Mouse (Mus musculus) myocyte (in vitro differentiated cells): ENCODE measurements around the gene Psmc3ip. TPM values are rescaled to one million over a fixed set of nuclear protein-coding genes. Genes with fewer than 3 reads are reported as not detected.

Experiments used
- H3K27me3 ChIP-seq: one replicate; pipeline ENCODE4 v1.6.1; 2011; ENCODE audit not compliant: control insufficient read depth, insufficient read depth, insufficient read length
- H3K36me3 ChIP-seq: one replicate; pipeline ENCODE4 v1.6.1; 2011; ENCODE audit not compliant: control insufficient read depth, insufficient read depth
- H3K4me2 ChIP-seq: one replicate; pipeline ENCODE4 v1.6.1; 2011; ENCODE audit warnings: low read depth, control low read depth
- H3K4me3 ChIP-seq: one replicate; pipeline ENCODE4 v1.5.1; 2011; ENCODE audit warnings: mild to moderate bottlenecking, control low read depth, moderate library complexity
- H3K79me2 ChIP-seq: one replicate; pipeline ENCODE4 v1.6.1; 2011; ENCODE audit not compliant: control insufficient read depth, insufficient read depth
- H3ac ChIP-seq: one replicate; pipeline ENCODE4 v1.6.1; 2011; ENCODE audit not compliant: control insufficient read depth, insufficient read length
- CEBPB ChIP-seq: IDR thresholded peaks from 2 replicates; pipeline ENCODE4 v1.6.1; 2011; ENCODE audit warnings: mild to moderate bottlenecking, moderate library complexity; ENCODE audit not compliant: poor library complexity, insufficient read depth, severe bottlenecking
- E2F4 ChIP-seq: IDR thresholded peaks from one replicate; pipeline ENCODE4 v1.6.1; 2011; ENCODE audit warnings: mild to moderate bottlenecking, control low read depth, moderate library complexity; ENCODE audit not compliant: insufficient read depth
- MAX ChIP-seq: IDR thresholded peaks from one replicate; pipeline ENCODE4 v1.6.1; 2011; ENCODE audit warnings: low read depth, mild to moderate bottlenecking, control low read depth
- MYOD1 ChIP-seq, 3 experiments: IDR thresholded peaks; one replicate each; pipeline ENCODE4 v1.6.1; 2011; ENCODE audit warnings: control low read depth in 2 of 3, low read depth in 2 of 3, mild to moderate bottlenecking in 2 of 3, moderate library complexity in 1 of 3; ENCODE audit not compliant: insufficient read length in 2 of 3, control insufficient read depth in 1 of 3
- MYOG ChIP-seq, 3 experiments: IDR thresholded peaks; one replicate each; pipeline ENCODE4 v1.6.1; 2011; ENCODE audit warnings: control low read depth in 2 of 3, low read depth in 2 of 3, mild to moderate bottlenecking in 2 of 3; ENCODE audit not compliant: insufficient read length in 2 of 3, control insufficient read depth in 1 of 3, insufficient read depth in 1 of 3
- POLR2A ChIP-seq: IDR thresholded peaks from one replicate; pipeline ENCODE4 v1.6.1; 2011; ENCODE audit warnings: low read depth, mild to moderate bottlenecking, control low read depth, moderate library complexity; ENCODE audit not compliant: insufficient read length
- POLR2AphosphoS2 ChIP-seq: IDR thresholded peaks from one replicate; pipeline ENCODE4 v1.6.1; 2011; ENCODE audit warnings: low read depth, control low read depth; ENCODE audit not compliant: insufficient read length
- REST ChIP-seq: IDR thresholded peaks from one replicate; pipeline ENCODE4 v1.6.1; 2011; ENCODE audit warnings: mild to moderate bottlenecking, control low read depth, moderate library complexity; ENCODE audit not compliant: insufficient read depth, insufficient read length
- SRF ChIP-seq: IDR thresholded peaks from one replicate; pipeline ENCODE4 v1.6.1; 2011; ENCODE audit warnings: low read depth; ENCODE audit not compliant: control insufficient read depth, insufficient read length
- TCF12 ChIP-seq: IDR thresholded peaks from one replicate; pipeline ENCODE4 v1.6.1; 2011; ENCODE audit warnings: mild to moderate bottlenecking, control low read depth; ENCODE audit not compliant: poor library complexity, insufficient read depth, severe bottlenecking
- TCF3 ChIP-seq: IDR thresholded peaks from one replicate; pipeline ENCODE4 v1.6.1; 2011; ENCODE audit warnings: low read depth, control low read depth; ENCODE audit not compliant: insufficient read length
- USF1 ChIP-seq: IDR thresholded peaks from one replicate; pipeline ENCODE4 v1.6.1; 2011; ENCODE audit warnings: low read depth, mild to moderate bottlenecking, control low read depth, moderate library complexity
- polyA plus RNA-seq: library from polyadenylated mRNA; unstranded; fragments of >200 nt; fragmentation: generic; extraction: Trizol; gene quantifications from one replicate; pipeline ENCODE4 v1.2.1, GENCODE M21; 2012; ENCODE audit warnings: missing spikeins

The Psmc3ip gene
- polyA plus RNA-seq, 1 experiment = 7.1 TPM

- Histone ChIP-seq H3ac (no peak overlapping the region), H3K79me2 (no peaks in the 10 kb centered on the region), H3K36me3 (peaks cover 46% of the 10 kb centered on the region), H3K27me3 (no peaks in the 10 kb centered on the region), H3K4me3 (no peak overlapping the region), H3K4me2 (no peak overlapping the region)
- TF ChIP-seq MAX (no peak), TCF3 (no peak), MYOD1 (IDR thresholded peaks at IDR 0.05; ENCODE audit: control insufficient read depth in 1 of 3, insufficient read length in 2 of 3, low read depth in 2 of 3) (no peak), POLR2AphosphoS2 (no peak), POLR2A (no peak), REST (no peak), E2F4 (no peak), CEBPB (no peak)
These were observed 47.7 kb downstream of the Psmc3ip start for GRCm38 (mm10) chr11:101047502-101047901.

- Histone ChIP-seq H3K36me3 (peaks cover 54% of the 10 kb centered on the region), H3ac (no peak overlapping the region), H3K4me3 (no peak overlapping the region), H3K27me3 (no peaks in the 10 kb centered on the region), H3K4me2 (no peak overlapping the region), H3K79me2 (no peaks in the 10 kb centered on the region)
- TF ChIP-seq TCF12 (no peak), MAX (no peak), USF1 (no peak), MYOD1 (IDR thresholded peaks at IDR 0.05; ENCODE audit: control insufficient read depth in 1 of 3, insufficient read length in 2 of 3, low read depth in 2 of 3) (no peak), POLR2AphosphoS2 (no peak), E2F4 (no peak), MYOG (IDR thresholded peaks at IDR 0.05; ENCODE audit: control insufficient read depth in 1 of 3, insufficient read depth in 1 of 3, insufficient read length in 2 of 3, low read depth in 2 of 3) (no peak), REST (no peak), TCF3 (no peak)
These were observed 48.8 kb downstream of the Psmc3ip start for GRCm38 (mm10) chr11:101046440-101046839.

- Histone ChIP-seq H3K27me3 (no peaks in the 10 kb centered on the region), H3ac (no peak overlapping the region), H3K4me2 (no peak overlapping the region), H3K79me2 (no peaks in the 10 kb centered on the region), H3K4me3 (no peak overlapping the region), H3K36me3 (peaks cover 60% of the 10 kb centered on the region)
- TF ChIP-seq MYOD1 (IDR thresholded peaks at IDR 0.05; ENCODE audit: control insufficient read depth in 1 of 3, insufficient read length in 2 of 3, low read depth in 2 of 3) (no peak), MAX (no peak), POLR2AphosphoS2 (no peak), MYOG (IDR thresholded peaks at IDR 0.05; ENCODE audit: control insufficient read depth in 1 of 3, insufficient read depth in 1 of 3, insufficient read length in 2 of 3, low read depth in 2 of 3) (no peak), TCF3 (no peak), TCF12 (no peak), POLR2A (no peak), E2F4 (no peak), CEBPB (no peak), USF1 (no peak), REST (no peak), SRF (no peak)
These were observed 49.4 kb downstream of the Psmc3ip start for GRCm38 (mm10) chr11:101045826-101046225.

Other genes starting within 250 kb of the Psmc3ip start
- 12.0 TPM for gene Stat5b, start 244.7 kb downstream of the Psmc3ip start, polyA plus RNA-seq
- gene Stat5a, start 236.1 kb downstream of the Psmc3ip start, polyA plus RNA-seq = 27.2 TPM
- 93.7 TPM for gene Stat3, start 155.9 kb downstream of the Psmc3ip start, polyA plus RNA-seq
- gene Cavin1, start 124.5 kb downstream of the Psmc3ip start, polyA plus RNA-seq = 284 TPM
- 45.0 TPM for gene Atp6v0a1, start 86.0 kb downstream of the Psmc3ip start, polyA plus RNA-seq
- gene Naglu, start 25.4 kb downstream of the Psmc3ip start, polyA plus RNA-seq = 19.8 TPM
- gene Hsd17b1, start 17.0 kb downstream of the Psmc3ip start, polyA plus RNA-seq = 0.49 TPM
- gene Coasy, start 12.9 kb downstream of the Psmc3ip start, polyA plus RNA-seq = 39.7 TPM
- 29.3 TPM for gene Mlx, start 8.2 kb downstream of the Psmc3ip start, polyA plus RNA-seq
- gene Retreg3, start 24.5 kb upstream of the Psmc3ip start, polyA plus RNA-seq = 41.2 TPM
- 87.5 TPM for gene Tubg1, start 24.5 kb upstream of the Psmc3ip start, polyA plus RNA-seq
- gene Tubg2, start 60.5 kb upstream of the Psmc3ip start, polyA plus RNA-seq = 0.18 TPM
- 1.3 TPM for gene Cntnap1, start 75.1 kb upstream of the Psmc3ip start, polyA plus RNA-seq
- 53.6 TPM for gene Plekhh3, start 75.9 kb upstream of the Psmc3ip start, polyA plus RNA-seq
- gene Ccr10, start 80.0 kb upstream of the Psmc3ip start, polyA plus RNA-seq = 0.56 TPM
- 13.7 TPM for gene Ezh1, start 131.0 kb upstream of the Psmc3ip start, polyA plus RNA-seq
- gene Ramp2, start 150.6 kb upstream of the Psmc3ip start, polyA plus RNA-seq = 2.5 TPM
- gene Vps25, start 158.3 kb upstream of the Psmc3ip start, polyA plus RNA-seq = 141 TPM
- 0.19 TPM for gene Wnk4, start 165.1 kb upstream of the Psmc3ip start, polyA plus RNA-seq
- gene Cntd1, start 183.6 kb upstream of the Psmc3ip start, polyA plus RNA-seq = 0.07 TPM
- gene Coa3, start 183.7 kb upstream of the Psmc3ip start, polyA plus RNA-seq = 155 TPM
- 134 TPM for gene Becn1, start 206.8 kb upstream of the Psmc3ip start, polyA plus RNA-seq
- gene Psme3, start 220.8 kb upstream of the Psmc3ip start, polyA plus RNA-seq = 89.0 TPM
- 1.2 TPM for gene Aoc2, start 229.6 kb upstream of the Psmc3ip start, polyA plus RNA-seq
- 0.02 TPM for gene Aoc3, start 235.2 kb upstream of the Psmc3ip start, polyA plus RNA-seq